Mouse (Mus musculus) kidney, postnatal 14 days (tissue): Measurements from ENCODE around the gene Gm13272.
"Not testable (repeated sequence)": the region's sequence is repeated elsewhere in the genome, so short reads cannot be mapped to it uniquely, and the experiment has no call there.

Experiments
- DNase-seq: peaks from one replicate; pipeline ENCODE4 v3.0.0; 2022; ENCODE audit warnings: mixed read lengths

Gene Gm13272

DNA sequence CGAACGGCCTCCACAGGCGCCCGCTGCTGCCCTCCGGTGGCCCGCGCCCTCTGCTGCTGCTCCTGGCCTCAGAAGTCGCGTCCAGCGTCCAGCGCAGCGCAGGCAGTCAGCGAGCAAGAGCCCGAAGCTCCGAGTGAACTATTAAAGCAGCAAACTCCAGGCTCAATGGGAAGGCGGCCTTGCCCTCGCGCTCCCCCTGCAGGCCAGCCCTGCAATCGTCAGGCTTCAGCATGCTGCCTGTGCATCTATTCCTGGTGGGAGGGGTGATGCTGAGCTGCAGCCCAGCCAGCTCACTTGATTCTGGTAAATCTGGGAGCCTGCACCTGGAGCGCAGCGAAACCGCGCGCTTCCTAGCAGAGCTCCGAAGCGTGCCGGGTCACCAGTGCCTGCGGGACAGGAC lies 8.8 kb downstream of the Gm13272 start, which contains the start of gene Gm13277:
Gm13277 (plus strand) TSS at position 231 of the 400 bp plus-strand sequence.
- peak; percentile 83 for DNase-seq

GRCm38 (mm10) chr4:88791250-88791649 lies 11.6 kb downstream of the Gm13272 start, which contains the start of gene Gm13278:
TSS of gene Gm13278 (plus strand) at chr4:88791550.
- not testable (repeated sequence) for DNase-seq

DNA sequence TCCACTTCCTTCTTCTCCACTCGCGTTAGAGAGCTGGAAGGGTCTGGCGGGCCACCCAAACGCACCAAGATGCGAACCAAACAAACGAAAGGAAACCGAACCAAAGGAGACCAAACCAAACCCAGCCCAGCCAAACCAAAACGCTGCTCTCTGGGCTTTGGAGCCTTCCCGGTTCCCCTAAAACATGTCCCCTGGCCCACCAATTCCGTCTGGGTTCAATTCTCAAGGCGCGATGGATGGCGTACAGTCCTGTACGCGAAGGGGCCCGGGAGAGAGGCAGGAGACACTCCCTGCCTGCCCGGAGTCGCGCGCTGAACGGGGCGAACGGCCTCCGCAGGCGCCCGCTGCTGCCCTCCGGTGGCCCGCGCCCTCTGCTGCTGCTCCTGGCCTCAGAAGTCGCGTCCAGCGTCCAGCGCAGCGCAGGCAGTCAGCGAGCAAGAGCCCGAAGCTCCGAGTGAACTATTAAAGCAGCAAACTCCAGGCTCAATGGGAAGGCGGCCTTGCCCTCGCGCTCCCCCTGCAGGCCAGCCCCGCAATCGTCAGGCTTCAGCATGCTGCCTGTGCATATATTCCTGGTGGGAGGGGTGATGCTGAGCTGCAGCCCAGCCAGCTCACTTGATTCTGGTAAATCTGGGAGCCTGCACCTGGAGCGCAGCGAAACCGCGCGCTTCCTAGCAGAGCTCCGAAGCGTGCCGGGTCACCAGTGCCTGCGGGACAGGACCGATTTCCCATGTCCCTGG lies 14.5 kb downstream of the Gm13272 start, which contains the start of gene Gm13275:
Gm13275 (plus strand) TSS at position 552 of the 740 bp plus-strand sequence.
- peak; percentile 44 for DNase-seq

DNA sequence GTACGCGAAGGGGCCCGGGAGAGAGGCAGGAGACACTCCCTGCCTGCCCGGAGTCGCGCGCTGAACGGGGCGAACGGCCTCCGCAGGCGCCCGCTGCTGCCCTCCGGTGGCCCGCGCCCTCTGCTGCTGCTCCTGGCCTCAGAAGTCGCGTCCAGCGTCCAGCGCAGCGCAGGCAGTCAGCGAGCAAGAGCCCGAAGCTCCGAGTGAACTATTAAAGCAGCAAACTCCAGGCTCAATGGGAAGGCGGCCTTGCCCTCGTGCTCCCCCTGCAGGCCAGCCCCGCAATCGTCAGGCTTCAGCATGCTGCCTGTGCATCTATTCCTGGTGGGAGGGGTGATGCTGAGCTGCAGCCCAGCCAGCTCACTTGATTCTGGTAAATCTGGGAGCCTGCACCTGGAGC lies 17.4 kb downstream of the Gm13272 start, which contains the start of gene Gm13279:
Gm13279 (plus strand) TSS at position 301 of the 400 bp plus-strand sequence.
- DNase-seq = not testable (repeated sequence)

DNA sequence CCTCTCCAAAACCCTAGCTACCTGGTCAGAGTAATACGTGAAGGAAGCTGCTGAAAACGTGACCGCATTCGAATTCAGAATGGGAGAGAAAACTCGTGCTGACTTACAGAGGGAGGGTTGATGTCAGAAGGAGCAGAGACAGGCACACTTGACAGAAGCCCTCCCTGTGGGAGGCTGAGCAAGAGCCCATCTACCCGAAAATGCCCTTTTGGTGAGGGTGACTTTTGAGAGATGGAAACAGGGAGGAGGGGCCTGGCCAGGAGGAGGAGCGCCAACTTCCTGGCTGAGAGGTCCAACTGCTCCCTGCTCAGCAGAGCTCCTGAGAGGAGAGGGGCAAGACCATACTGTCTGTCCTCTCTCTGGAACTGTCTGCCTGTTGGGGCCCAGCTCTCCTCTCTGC lies 19.7 kb downstream of the Gm13272 start, which contains the start of gene Gm13285:
Gm13285 (plus strand) TSS at position 301 of the 400 bp plus-strand sequence.
- DNase-seq = not testable (repeated sequence)

- not testable (repeated sequence) for DNase-seq
These were observed 23.3 kb downstream of the Gm13272 start, which contains the start of gene Gm13287 for GRCm38 (mm10) chr4:88802954-88803353. TSS of gene Gm13287 (plus strand) at chr4:88803254.

DNA sequence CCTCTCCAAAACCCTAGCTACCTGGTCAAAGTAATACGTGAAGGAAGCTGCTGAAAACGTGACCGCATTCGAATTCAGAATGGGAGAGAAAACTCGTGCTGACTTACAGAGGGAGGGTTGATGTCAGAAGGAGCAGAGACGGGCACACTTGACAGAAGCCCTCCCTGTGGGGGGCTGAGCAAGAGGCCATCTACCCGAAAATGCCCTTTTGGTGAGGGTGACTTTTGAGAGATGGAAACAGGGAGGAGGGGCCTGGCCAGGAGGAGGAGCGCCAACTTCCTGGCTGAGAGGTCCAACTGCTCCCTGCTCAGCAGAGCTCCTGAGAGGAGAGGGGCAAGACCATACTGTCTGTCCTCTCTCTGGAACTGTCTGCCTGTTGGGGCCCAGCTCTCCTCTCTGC lies 25.6 kb downstream of the Gm13272 start, which contains the start of gene Gm13288:
Gm13288 (plus strand) TSS at position 301 of the 400 bp plus-strand sequence.
- not testable (repeated sequence) for DNase-seq

- DNase-seq = peak; percentile 35
These were observed 26.1 kb downstream of the Gm13272 start for GRCm38 (mm10) chr4:88805761-88806160.

DNA sequence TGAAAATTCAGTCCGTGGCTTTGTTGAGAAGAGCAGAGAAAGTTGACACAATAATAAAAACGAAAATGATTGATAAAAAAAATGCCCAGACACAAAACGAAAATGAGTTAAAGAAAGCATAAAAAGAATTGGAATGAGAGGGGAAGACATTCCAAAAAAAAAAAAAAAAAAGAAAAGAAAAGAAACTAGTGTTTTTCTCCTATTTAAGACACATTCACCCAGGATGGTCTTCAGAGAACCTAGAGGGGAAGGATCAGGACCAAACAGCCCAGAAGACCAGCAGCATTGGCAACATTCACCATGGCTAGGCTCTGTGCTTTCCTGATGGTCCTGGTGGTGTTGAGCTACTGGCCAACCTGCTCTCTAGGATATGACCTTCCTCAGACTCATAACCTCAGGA lies 36.3 kb downstream of the Gm13272 start, which contains the start of gene Ifna7:
Ifna7 (plus strand) TSS at position 301 of the 400 bp plus-strand sequence.
- no peak for DNase-seq

- DNase-seq = no peak
These were observed 40.0 kb downstream of the Gm13272 start, which contains the start of gene Ifna11 for GRCm38 (mm10) chr4:88819659-88820058. TSS of gene Ifna11 (plus strand) at chr4:88819959.

GRCm38 (mm10) chr4:88822995-88823394 lies 43.3 kb downstream of the Gm13272 start:
- peak; percentile 1 for DNase-seq

- DNase-seq = not testable (repeated sequence)
These were observed 47.5 kb downstream of the Gm13272 start, which contains the start of gene Ifna6 for GRCm38 (mm10) chr4:88827116-88827515. TSS of gene Ifna6 (plus strand) at chr4:88827416.
